Mouse (Mus musculus) Patski (cell line): ENCODE data around the gene Gmds. TPM values are rescaled to one million over a fixed set of nuclear protein-coding genes. Genes with fewer than 3 reads are reported as not detected.

Experiments
- ATAC-seq: fragments of 100-300 bp; one replicate; pipeline ENCODE4 v1.8.0; 2021
- CTCF ChIA-PET: fragments of 350-600 bp; sonication (Branson Sonifier 250); formaldehyde crosslinking; loops from one replicate; lab custom pipeline; 2022; ENCODE audit warnings: inconsistent platforms; lab: Charles Lee
- POLR2A ChIA-PET: fragments of 350-600 bp; sonication (Branson Sonifier 250); formaldehyde crosslinking; loops from one replicate; lab custom pipeline; 2022; ENCODE audit warnings: antibody characterized with exemption, inconsistent platforms; lab: Charles Lee
- DNase-seq: peaks from one replicate; pipeline ENCODE4 v3.0.0-alpha.2; 2011; ENCODE audit warnings: low read depth, low spot score
- H3K27me3 ChIP-seq: fragments of 371-371 bp; one replicate; pipeline ENCODE4 v1.5.1; 2021
- CTCF ChIP-seq: fragments of 100-300 bp; IDR thresholded peaks from one replicate; pipeline ENCODE4 v1.5.1; 2021
- in situ Hi-C: fragments of 300-500 bp; cut with MboI; formaldehyde crosslinking; loops from 3 replicates; pipeline ENCODE4 v1.11.1; 2018; ENCODE audit warnings: low pct_unique_long_range_greater_than_20kb, mixed read lengths
- polyA plus RNA-seq: library from polyadenylated mRNA; unstranded; gene quantifications from one replicate; pipeline ENCODE4 v1.2.3, GENCODE M21; 2021

Gene Gmds
- polyA plus RNA-seq, 1 experiment from 2014 or later: 53.3 TPM

DNA sequence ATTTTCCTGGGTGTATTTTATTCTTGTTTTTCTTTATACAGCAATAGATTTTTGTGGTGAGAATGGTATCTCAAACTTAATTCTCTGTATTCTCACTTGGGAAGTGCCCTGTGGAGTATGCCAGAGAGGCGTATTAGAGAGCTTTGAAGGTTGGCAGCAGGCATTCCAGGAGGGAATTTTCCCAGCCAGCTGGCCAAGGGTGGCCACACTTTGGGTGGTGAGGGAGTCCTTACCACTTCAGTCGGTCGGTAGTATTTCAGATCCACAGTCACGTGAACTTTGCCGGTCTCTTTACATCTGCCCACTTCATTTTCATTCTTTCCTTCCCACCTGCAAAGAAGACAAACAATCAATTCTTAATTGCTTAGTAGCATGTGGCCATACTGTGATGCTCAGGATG, 421.2 kb downstream of the Gmds start:
- POLR2A ChIA-PET: interaction anchor here (0.6 kb wide), 1 partner anchor 19 kb away, joined by 3 read pairs; no protein-coding TSS in a partner anchor
- TF ChIP-seq CTCF: no peak
- peak; percentile 69 for ATAC-seq
- H3K27me3 ChIP-seq: no peaks in the 10 kb centered on the region
- in situ Hi-C loops: no loop called here
- DNase-seq: peak; percentile 71
- CTCF ChIA-PET: no interaction called here

DNA sequence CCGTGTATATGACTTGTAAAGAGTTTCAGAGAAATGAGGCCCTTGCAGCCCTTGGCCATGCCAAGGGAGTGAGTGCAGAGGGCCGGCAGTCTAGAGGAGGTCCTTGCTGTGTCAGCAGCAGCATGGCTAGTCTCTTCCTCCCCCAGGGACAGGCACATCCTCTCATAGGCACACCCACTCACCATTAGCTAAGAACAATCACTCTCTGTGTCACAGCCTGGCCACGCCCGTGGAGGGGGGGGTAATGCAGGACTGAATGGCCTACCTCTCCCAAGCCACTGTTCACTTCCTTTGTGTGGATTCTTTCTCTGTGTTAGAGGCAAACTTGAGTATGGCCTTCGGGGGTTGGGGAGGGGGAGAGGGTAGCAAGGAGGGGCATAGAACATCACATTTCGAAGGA, 422.8 kb downstream of the Gmds start:
- ATAC-seq (no peak), DNase-seq (no peak)
- TF ChIP-seq CTCF: no peak
- in situ Hi-C loops: no loop called here
- H3K27me3 ChIP-seq: no peaks in the 10 kb centered on the region
- ChIA-PET POLR2A (no interaction called here), CTCF (no interaction called here)

DNA sequence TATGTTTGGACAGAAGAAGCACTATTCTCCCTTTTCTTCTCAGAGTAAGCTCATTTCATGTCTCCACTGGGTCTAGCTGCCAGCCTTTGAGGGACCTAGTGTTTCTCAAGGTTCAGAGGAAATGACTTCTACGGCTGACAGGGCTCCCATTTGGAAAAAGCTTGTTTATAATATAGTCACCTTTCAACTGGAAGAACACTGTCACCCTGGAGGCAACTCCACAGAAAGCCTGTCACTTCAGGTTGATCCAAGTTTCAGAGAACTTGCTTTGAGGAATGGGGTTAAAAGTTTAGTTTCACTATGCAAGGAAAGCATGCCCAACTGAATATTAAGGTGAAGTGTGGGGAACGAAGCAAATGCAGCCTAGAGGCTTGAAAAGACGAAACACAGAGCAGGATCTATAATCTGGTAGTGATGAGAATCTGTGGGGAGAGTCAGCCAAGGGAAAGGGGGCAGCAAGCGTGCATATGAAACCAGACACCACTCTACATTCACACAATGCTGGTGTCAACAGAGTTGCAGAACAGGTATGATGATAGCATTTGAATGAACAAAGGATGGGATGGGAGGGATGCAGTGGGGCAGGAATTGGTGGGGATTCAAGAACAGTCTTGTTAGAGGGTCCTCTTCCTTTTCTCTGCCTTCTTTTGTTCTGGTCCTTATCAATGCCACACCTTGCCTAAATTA, 423.5 kb downstream of the Gmds start:
- ATAC-seq (no peak), DNase-seq (no peak)
- TF ChIP-seq CTCF: no peak
- ChIA-PET CTCF (no interaction called here), POLR2A (no interaction called here)
- no peaks in the 10 kb centered on the region for H3K27me3 ChIP-seq
- in situ Hi-C loops: no loop called here

- in situ Hi-C loops: no loop called here
- POLR2A ChIA-PET: no interaction called here
- CTCF ChIA-PET: interaction anchor here (0.9 kb wide), 1 partner anchor 29 kb away, joined by 3 read pairs; no protein-coding TSS in a partner anchor
- no peak for DNase-seq
- no peak for ATAC-seq
- TF ChIP-seq CTCF: no peak
- no peaks in the 10 kb centered on the region for H3K27me3 ChIP-seq
These were observed 426.6 kb downstream of the Gmds start for GRCm38 (mm10) chr13:31911956-31912355.

DNA sequence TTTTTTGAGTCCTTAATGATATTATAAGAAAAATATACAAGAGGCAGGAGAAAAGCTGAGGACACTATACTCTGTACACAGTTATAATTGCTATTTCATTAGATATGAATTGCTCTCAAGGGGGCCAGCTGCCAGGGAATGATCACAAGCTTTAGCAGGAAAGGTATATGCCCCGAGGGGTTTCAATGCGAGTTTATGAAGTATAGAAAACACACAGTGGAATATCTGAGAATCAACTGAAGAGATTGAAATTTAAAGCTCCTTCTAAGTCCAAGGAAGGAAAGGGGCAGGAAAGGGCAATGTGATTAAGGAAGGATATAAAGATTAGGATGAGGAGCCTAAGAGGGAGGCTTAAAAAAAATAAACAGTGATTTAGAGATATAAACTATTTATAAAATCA, 427.2 kb downstream of the Gmds start:
- no peak for TF ChIP-seq CTCF
- no peaks in the 10 kb centered on the region for H3K27me3 ChIP-seq
- ChIA-PET POLR2A (no interaction called here), CTCF (interaction anchor here (0.9 kb wide), 1 partner anchor 30 kb away, joined by 3 read pairs; no protein-coding TSS in a partner anchor)
- no peak for ATAC-seq
- in situ Hi-C loops: no loop called here
- no peak for DNase-seq

DNA sequence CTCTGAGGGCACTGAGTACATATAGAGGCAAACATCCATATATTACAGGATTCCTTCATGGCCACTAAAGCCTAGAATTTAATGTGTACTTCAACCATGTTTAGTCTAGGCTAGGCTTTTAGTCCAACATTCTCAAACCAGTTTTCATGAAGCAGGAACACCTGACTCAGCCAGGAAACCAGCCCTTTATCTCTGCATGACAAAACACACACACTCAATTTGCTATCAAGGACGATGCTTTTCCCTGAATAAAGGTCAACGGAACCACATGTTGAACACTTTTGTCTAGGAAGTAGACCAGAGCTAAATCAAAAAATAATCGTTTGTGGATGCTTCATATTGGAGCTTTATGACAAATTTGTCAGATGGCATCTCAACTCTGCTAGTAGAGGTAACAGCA, 429.5 kb downstream of the Gmds start:
- DNase-seq (no peak), ATAC-seq (no peak)
- no peaks in the 10 kb centered on the region for H3K27me3 ChIP-seq
- TF ChIP-seq CTCF: no peak
- POLR2A ChIA-PET: no interaction called here
- in situ Hi-C loops: no loop called here
- CTCF ChIA-PET: no interaction called here

DNA sequence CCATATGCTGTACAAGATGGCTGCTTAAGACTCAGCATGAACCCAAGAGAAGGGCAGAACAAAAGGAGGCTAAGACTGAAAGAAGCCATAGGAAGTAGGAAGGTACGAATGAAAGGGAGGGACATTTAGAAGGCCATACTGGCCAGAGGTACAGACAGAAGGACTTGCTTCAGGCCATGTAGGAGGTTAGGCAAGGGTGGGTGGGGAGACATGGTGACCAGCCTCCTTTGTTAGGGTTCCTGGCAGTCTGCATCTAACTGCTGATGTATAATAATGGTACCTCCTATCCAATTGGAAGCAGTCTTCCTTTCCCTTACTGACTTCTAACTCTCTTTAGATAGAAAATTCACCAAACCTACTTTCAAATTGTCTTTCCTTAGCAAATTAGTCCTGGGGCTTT, 432.0 kb downstream of the Gmds start:
- H3K27me3 ChIP-seq: no peaks in the 10 kb centered on the region
- no peak for DNase-seq
- CTCF ChIA-PET: interaction anchor here (1.6 kb wide), 1 partner anchor 28 kb away, joined by 3 read pairs; no protein-coding TSS in a partner anchor
- in situ Hi-C loops: no loop called here
- no peak for ATAC-seq
- TF ChIP-seq CTCF: no peak
- POLR2A ChIA-PET: no interaction called here

GRCm38 (mm10) chr13:31900191-31900590, 438.3 kb downstream of the Gmds start:
- in situ Hi-C loops: no loop called here
- POLR2A ChIA-PET: interaction anchor here (0.6 kb wide), 1 partner anchor 135 kb away, joined by 5 read pairs; no protein-coding TSS in a partner anchor
- CTCF ChIA-PET: no interaction called here

DNA sequence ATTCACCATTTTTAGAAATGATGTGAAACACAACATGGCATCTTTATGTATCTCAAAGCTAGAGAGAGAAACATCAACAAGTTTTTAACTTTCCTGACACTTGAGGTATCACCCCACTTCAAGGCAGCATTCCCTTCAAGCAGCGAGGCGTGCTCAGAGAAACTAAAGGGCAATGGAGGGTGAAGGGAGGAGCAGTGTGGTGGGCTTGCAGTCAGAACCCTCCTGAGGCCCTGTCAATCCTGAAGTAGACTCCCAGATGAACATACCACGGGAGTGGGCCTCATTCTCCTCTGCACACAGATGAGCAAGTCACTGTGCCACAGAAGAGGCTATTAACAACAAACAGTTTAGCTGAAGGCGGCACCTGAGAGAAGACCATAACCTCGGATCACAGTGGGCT, 439.1 kb downstream of the Gmds start:
- CTCF ChIA-PET: no interaction called here
- no peak for TF ChIP-seq CTCF
- no peak for ATAC-seq

More at GRCm38 (mm10) chr13:31900191-31900590, 438.3 kb downstream of the Gmds start:
- DNase-seq (no peak), ATAC-seq (no peak)
- no peak for TF ChIP-seq CTCF
- no peaks in the 10 kb centered on the region for H3K27me3 ChIP-seq

GRCm38 (mm10) chr13:31897493-31897892, 441.0 kb downstream of the Gmds start:
- ChIA-PET CTCF (no interaction called here), POLR2A (no interaction called here)
- DNase-seq (no peak), ATAC-seq (no peak)
- in situ Hi-C loops: no loop called here
- no peak for TF ChIP-seq CTCF
- no peaks in the 10 kb centered on the region for H3K27me3 ChIP-seq

More for the DNA sequence above, 439.1 kb downstream of the Gmds start:
- H3K27me3 ChIP-seq: no peaks in the 10 kb centered on the region
- in situ Hi-C loops: no loop called here
- POLR2A ChIA-PET: interaction anchor here (1.4 kb wide), 1 partner anchor 18 kb away, joined by 3 read pairs; no protein-coding TSS in a partner anchor
- DNase-seq: no peak

GRCm38 (mm10) chr13:31894511-31894910, 444.0 kb downstream of the Gmds start:
- ATAC-seq (no peak), DNase-seq (no peak)
- TF ChIP-seq CTCF: no peak
- no peaks in the 10 kb centered on the region for H3K27me3 ChIP-seq
- in situ Hi-C loops: no loop called here
- ChIA-PET POLR2A (no interaction called here), CTCF (no interaction called here)
